Mouse (Mus musculus): ENCODE results near the gene Camk2d. TPM values are rescaled to one million over a fixed set of nuclear protein-coding genes. Genes with fewer than 3 reads are reported as not detected.

Camk2d gene
- polyA plus RNA-seq, 1 experiment from 2014 or later = 40.9 TPM

- Histone ChIP-seq H3K36me3 (ENCODE audit: control insufficient read depth, insufficient read depth, low read length) (no peaks in the 10 kb centered on the region), H3K4me1 (ENCODE audit: control insufficient read depth, insufficient read depth, low read length) (peaks cover 21% of the 10 kb centered on the region), H3K4me3 (ENCODE audit: low read depth, low read length) (no peak overlapping the region), H3K27ac (replicated peaks; ENCODE audit: low read depth, low read length) (no peak overlapping the region), H3K9me3 (ENCODE audit: control insufficient read depth, low read length) (no peaks in the 10 kb centered on the region), H3K9ac (ENCODE audit: low read depth, low read length) (no peak overlapping the region), H3K4me2 (ENCODE audit: low read depth, low read length) (no peak overlapping the region), H3K27me3 (replicated peaks; ENCODE audit: control insufficient read depth, insufficient read depth, low read length) (no peaks in the 10 kb centered on the region)
- 63% methylated on average over 6 of the region's 6 CpGs for WGBS
- DNase-seq (ENCODE audit: low spot score) (no peak), ATAC-seq (ENCODE audit: low read depth) (no peak)
Observed at GRCm38 (mm10) chr3:126671292-126671691, 75.2 kb downstream of the Camk2d start.

- no peaks in the 10 kb centered on the region for H3K27me3 ChIP-seq (replicated peaks; ENCODE audit: control insufficient read depth, insufficient read depth, low read length)
- no peak overlapping the region for H3K4me2 ChIP-seq (ENCODE audit: low read depth, low read length)
- no peak overlapping the region for H3K4me3 ChIP-seq (ENCODE audit: low read depth, low read length)
- H3K9ac ChIP-seq (ENCODE audit: low read depth, low read length) = no peak overlapping the region
- peaks cover 4% of the 10 kb centered on the region; the same call in 1 of the 2 replicates for H3K4me1 ChIP-seq (ENCODE audit: control insufficient read depth, insufficient read depth, low read length)
- DNase-seq (ENCODE audit: low spot score) = no peak
- ATAC-seq (ENCODE audit: low read depth) = no peak
- no peaks in the 10 kb centered on the region for H3K36me3 ChIP-seq (ENCODE audit: control insufficient read depth, insufficient read depth, low read length)
- no peaks in the 10 kb centered on the region for H3K9me3 ChIP-seq (ENCODE audit: control insufficient read depth, low read length)
- 75% methylated on average over 5 of the region's 5 CpGs for WGBS
- no peak overlapping the region for H3K27ac ChIP-seq (replicated peaks; ENCODE audit: low read depth, low read length)
Observed at GRCm38 (mm10) chr3:126681051-126681450, 84.9 kb downstream of the Camk2d start.

GRCm38 (mm10) chr3:126681996-126682395 is 85.9 kb downstream of the Camk2d start:
- WGBS = 88% methylated on average over 4 of the region's 4 CpGs

GRCm38 (mm10) chr3:126685363-126685762 is 89.3 kb downstream of the Camk2d start:
- DNase-seq (ENCODE audit: low spot score) (no peak), ATAC-seq (ENCODE audit: low read depth) (no peak)
- Histone ChIP-seq H3K9ac (ENCODE audit: low read depth, low read length) (no peak overlapping the region), H3K4me2 (ENCODE audit: low read depth, low read length) (no peak overlapping the region), H3K36me3 (ENCODE audit: control insufficient read depth, insufficient read depth, low read length) (no peaks in the 10 kb centered on the region), H3K4me3 (ENCODE audit: low read depth, low read length) (no peak overlapping the region), H3K4me1 (ENCODE audit: control insufficient read depth, insufficient read depth, low read length) (peaks cover 4% of the 10 kb centered on the region; the same call in 1 of the 2 replicates), H3K27ac (replicated peaks; ENCODE audit: low read depth, low read length) (no peak overlapping the region), H3K27me3 (replicated peaks; ENCODE audit: control insufficient read depth, insufficient read depth, low read length) (no peaks in the 10 kb centered on the region), H3K9me3 (ENCODE audit: control insufficient read depth, low read length) (no peaks in the 10 kb centered on the region)
- WGBS = 71% methylated on average over 5 of the region's 6 CpGs

More at GRCm38 (mm10) chr3:126681996-126682395, 85.9 kb downstream of the Camk2d start:
- DNase-seq (ENCODE audit: low spot score) = no peak
- H3K9me3 ChIP-seq (ENCODE audit: control insufficient read depth, low read length) = no peaks in the 10 kb centered on the region
- no peak for ATAC-seq (ENCODE audit: low read depth)
- no peak overlapping the region for H3K4me2 ChIP-seq (ENCODE audit: low read depth, low read length)
- peaks cover 4% of the 10 kb centered on the region; the same call in 1 of the 2 replicates for H3K4me1 ChIP-seq (ENCODE audit: control insufficient read depth, insufficient read depth, low read length)
- no peak overlapping the region for H3K9ac ChIP-seq (ENCODE audit: low read depth, low read length)
- no peak overlapping the region for H3K27ac ChIP-seq (replicated peaks; ENCODE audit: low read depth, low read length)
- no peaks in the 10 kb centered on the region for H3K36me3 ChIP-seq (ENCODE audit: control insufficient read depth, insufficient read depth, low read length)
- no peaks in the 10 kb centered on the region for H3K27me3 ChIP-seq (replicated peaks; ENCODE audit: control insufficient read depth, insufficient read depth, low read length)
- H3K4me3 ChIP-seq (ENCODE audit: low read depth, low read length) = no peak overlapping the region

- Histone ChIP-seq H3K27me3 (replicated peaks; ENCODE audit: control insufficient read depth, insufficient read depth, low read length) (no peaks in the 10 kb centered on the region), H3K9me3 (ENCODE audit: control insufficient read depth, low read length) (no peaks in the 10 kb centered on the region), H3K4me1 (ENCODE audit: control insufficient read depth, insufficient read depth, low read length) (peaks cover 4% of the 10 kb centered on the region; the same call in 1 of the 2 replicates), H3K9ac (ENCODE audit: low read depth, low read length) (no peak overlapping the region), H3K4me3 (ENCODE audit: low read depth, low read length) (no peak overlapping the region), H3K36me3 (ENCODE audit: control insufficient read depth, insufficient read depth, low read length) (no peaks in the 10 kb centered on the region), H3K27ac (replicated peaks; ENCODE audit: low read depth, low read length) (no peak overlapping the region), H3K4me2 (ENCODE audit: low read depth, low read length) (no peak overlapping the region)
- DNase-seq (ENCODE audit: low spot score) (no peak), ATAC-seq (ENCODE audit: low read depth) (no peak)
- 60% methylated on average over 4 of the region's 4 CpGs for WGBS
Observed at GRCm38 (mm10) chr3:126687150-126687549, 91.0 kb downstream of the Camk2d start.

GRCm38 (mm10) chr3:126688516-126688915 is 92.4 kb downstream of the Camk2d start:
- WGBS = 71% methylated on average over 2 of the region's 2 CpGs
- Histone ChIP-seq H3K9ac (ENCODE audit: low read depth, low read length) (no peak overlapping the region), H3K27me3 (replicated peaks; ENCODE audit: control insufficient read depth, insufficient read depth, low read length) (no peaks in the 10 kb centered on the region), H3K4me2 (ENCODE audit: low read depth, low read length) (no peak overlapping the region), H3K4me1 (ENCODE audit: control insufficient read depth, insufficient read depth, low read length) (peaks cover 7% of the 10 kb centered on the region; the same call in 1 of the 2 replicates), H3K36me3 (ENCODE audit: control insufficient read depth, insufficient read depth, low read length) (no peaks in the 10 kb centered on the region), H3K4me3 (ENCODE audit: low read depth, low read length) (no peak overlapping the region), H3K9me3 (ENCODE audit: control insufficient read depth, low read length) (no peaks in the 10 kb centered on the region), H3K27ac (replicated peaks; ENCODE audit: low read depth, low read length) (no peak overlapping the region)
- no peak for DNase-seq (ENCODE audit: low spot score)
- ATAC-seq (ENCODE audit: low read depth) = no peak

GRCm38 (mm10) chr3:126690627-126691505 is 94.8 kb downstream of the Camk2d start:
- ATAC-seq (ENCODE audit: low read depth) (no peak), DNase-seq (ENCODE audit: low spot score) (no peak)
- 80% methylated on average over 13 of the region's 13 CpGs for WGBS

GRCm38 (mm10) chr3:126691565-126691964 is 95.5 kb downstream of the Camk2d start:
- ATAC-seq (ENCODE audit: low read depth) (no peak), DNase-seq (ENCODE audit: low spot score) (no peak)
- 77% methylated on average over 2 of the region's 2 CpGs for WGBS
- Histone ChIP-seq H3K36me3 (ENCODE audit: control insufficient read depth, insufficient read depth, low read length) (no peaks in the 10 kb centered on the region), H3K4me1 (ENCODE audit: control insufficient read depth, insufficient read depth, low read length) (peaks cover 13% of the 10 kb centered on the region), H3K27me3 (replicated peaks; ENCODE audit: control insufficient read depth, insufficient read depth, low read length) (no peaks in the 10 kb centered on the region), H3K4me2 (ENCODE audit: low read depth, low read length) (no peak overlapping the region), H3K9me3 (ENCODE audit: control insufficient read depth, low read length) (no peaks in the 10 kb centered on the region), H3K4me3 (ENCODE audit: low read depth, low read length) (no peak overlapping the region), H3K27ac (replicated peaks; ENCODE audit: low read depth, low read length) (no peak overlapping the region), H3K9ac (ENCODE audit: low read depth, low read length) (no peak overlapping the region)

More at GRCm38 (mm10) chr3:126690627-126691505, 94.8 kb downstream of the Camk2d start:
- no peak overlapping the region for H3K4me2 ChIP-seq (ENCODE audit: low read depth, low read length)
- H3K36me3 ChIP-seq (ENCODE audit: control insufficient read depth, insufficient read depth, low read length) = no peaks in the 10 kb centered on the region
- no peaks in the 10 kb centered on the region for H3K9me3 ChIP-seq (ENCODE audit: control insufficient read depth, low read length)
- H3K4me3 ChIP-seq (ENCODE audit: low read depth, low read length) = no peak overlapping the region
- H3K27ac ChIP-seq (replicated peaks; ENCODE audit: low read depth, low read length) = no peak overlapping the region
- H3K9ac ChIP-seq (ENCODE audit: low read depth, low read length) = no peak overlapping the region
- peaks cover 13% of the 10 kb centered on the region for H3K4me1 ChIP-seq (ENCODE audit: control insufficient read depth, insufficient read depth, low read length)
- no peaks in the 10 kb centered on the region for H3K27me3 ChIP-seq (replicated peaks; ENCODE audit: control insufficient read depth, insufficient read depth, low read length)

All from embryonic facial prominence, embryonic 14.5 days (tissue).